Mouse (Mus musculus) gastrocnemius, postnatal 4 days (tissue): ENCODE measurements around the gene Colq. TPM values are rescaled to one million over a fixed set of nuclear protein-coding genes. Genes with fewer than 3 reads are reported as not detected.

Experiments
- DNase-seq, 2 experiments: peaks; one replicate each; pipeline ENCODE4 v3.0.0; 2021 to 2022; ENCODE audit warnings: low spot score in 2 of 2, mixed read lengths in 2 of 2
- total RNA-seq, 2 experiments: library from RNA; stranded (reverse); gene quantifications; 2 replicates each; pipeline ENCODE4 v1.2.3; 2021

Colq gene
- total RNA-seq, 2 experiments from 2014 or later: 10.4 to 15.2 TPM

GRCm38 (mm10) chr14:31532656-31533055 lies 58.5 kb downstream of the Colq start:
- DNase-seq: no peak

DNA sequence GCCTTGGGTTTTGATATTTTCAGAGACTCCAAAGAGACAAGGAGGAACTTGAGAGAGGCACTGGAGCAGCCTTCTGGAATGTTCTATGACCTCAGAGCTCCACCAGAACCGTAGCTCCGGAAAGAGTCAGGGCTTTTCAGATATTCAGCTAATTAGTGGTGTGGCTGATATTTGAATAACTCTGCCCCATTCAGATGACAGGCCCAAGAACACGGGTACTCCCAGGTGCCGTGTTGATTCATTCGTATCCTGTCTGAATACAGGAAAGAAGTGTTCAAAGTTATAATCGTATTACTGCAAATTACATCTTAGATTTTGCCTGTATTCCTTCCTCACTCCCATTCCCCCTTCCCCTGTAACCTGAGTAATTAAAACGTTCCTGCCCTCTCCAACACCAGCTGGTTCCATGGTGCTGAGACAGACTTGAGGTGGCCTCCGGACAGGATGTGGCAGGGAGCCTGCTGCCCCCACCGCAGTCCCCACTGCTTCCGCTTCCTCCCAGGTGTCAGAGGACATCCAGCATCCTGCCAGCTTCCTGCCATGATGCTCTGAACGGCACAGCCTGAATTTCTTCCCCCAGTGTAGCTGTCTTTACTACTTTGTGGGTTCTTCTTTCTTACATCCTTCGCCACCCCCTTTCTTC lies 59.5 kb downstream of the Colq start:
- DNase-seq: no peak

DNA sequence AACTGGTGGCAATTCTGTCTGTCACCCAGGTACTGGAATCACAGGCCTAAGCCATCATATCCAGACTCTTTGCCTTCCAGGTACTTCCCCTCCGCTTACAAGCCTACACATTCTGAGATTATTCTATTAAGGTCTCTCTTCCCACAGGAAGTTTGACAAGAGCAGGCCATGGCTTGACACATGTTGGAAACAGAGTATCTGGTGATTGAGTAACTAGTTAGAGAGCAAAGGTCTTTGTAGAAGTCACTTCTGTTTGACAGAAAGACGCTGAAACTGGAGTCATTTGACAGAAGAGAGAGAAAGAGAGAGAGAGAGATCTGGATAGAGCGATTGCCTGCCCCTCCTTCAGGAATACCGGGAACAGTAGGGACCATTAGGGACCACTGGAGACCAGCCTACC lies 60.3 kb downstream of the Colq start:
- no peak for DNase-seq

DNA sequence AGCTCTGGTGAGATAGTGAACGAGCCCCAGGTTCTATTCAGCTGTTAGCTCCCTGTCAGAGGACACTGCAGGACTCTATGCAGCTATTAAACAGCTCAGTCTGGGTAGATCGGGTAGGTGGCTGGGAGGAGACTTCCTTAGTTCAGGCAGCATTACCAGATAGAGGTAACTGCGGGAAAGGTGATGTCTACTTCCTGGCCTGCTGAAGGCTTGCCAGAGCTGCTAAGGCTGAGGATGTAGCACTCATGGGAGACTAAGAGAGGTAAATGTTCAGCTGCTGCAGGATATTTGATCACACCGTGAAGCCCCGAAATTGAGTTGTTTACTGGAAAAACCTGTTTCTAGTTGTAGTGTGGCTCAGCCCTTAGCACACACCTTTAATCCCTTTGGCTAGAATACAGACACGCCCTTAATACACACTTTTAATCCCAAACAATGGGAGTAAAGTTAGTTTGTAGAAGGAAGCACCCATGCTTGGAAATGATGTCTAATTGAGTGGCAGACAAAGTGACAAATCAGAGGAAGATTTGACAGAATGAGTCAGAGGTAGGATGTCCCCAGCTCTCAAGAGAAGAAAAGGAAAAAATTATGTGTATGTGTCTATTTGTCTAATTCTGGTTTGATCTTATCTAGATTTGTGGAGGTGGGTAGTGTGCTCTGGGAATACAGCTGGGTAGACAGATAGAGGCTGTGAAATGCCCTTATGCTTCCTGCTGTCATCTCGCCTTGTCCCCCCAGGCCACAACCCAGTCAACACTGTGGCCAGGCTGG lies 65.9 kb downstream of the Colq start:
- DNase-seq: no peak

- DNase-seq: no peak
Measured at GRCm38 (mm10) chr14:31521318-31521717, 69.8 kb downstream of the Colq start.

GRCm38 (mm10) chr14:31519165-31519564 lies 72.0 kb downstream of the Colq start:
- no peak for DNase-seq

- no peak for DNase-seq
Measured at GRCm38 (mm10) chr14:31515895-31516294, 75.2 kb downstream of the Colq start.

DNA sequence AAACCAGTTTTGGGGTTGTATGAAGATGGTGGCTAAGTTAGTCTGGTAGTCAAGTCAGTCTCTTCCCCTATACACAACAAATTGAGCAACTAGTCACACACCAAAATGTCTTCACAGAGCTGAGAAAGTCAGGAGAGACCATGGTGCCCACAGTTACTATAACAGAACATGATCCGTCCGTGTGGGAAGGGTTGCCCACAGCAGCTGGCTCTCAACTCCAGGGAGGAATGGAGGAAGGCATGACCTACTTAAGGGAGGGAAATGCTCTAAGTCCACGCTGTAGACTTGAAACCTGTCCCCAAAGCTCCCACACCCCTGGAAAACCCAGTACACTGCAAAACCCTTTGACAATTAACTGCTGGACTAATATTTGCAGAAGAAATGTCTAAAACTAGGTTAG lies 80.8 kb downstream of the Colq start:
- DNase-seq: no peak

GRCm38 (mm10) chr14:31509911-31510310 lies 81.2 kb downstream of the Colq start:
- DNase-seq: no peak

DNA sequence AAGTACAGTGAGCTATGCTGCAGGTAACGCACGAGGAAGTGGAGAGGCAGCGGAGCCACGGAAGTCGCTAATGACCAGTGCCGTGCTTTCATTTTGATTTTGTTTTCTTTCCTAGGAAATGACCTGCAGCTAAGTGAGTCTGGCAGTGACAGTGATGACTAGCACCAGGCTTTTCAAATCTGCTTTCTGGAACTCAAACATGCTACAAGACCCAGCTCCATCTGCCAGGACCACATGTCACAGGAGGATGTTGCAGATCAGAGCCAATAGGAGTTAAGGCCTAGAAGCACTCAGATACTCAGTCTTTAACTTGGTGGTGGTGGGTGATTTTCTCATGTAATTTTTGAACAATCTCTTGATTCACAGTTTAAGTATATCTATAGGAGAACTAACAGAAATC lies 84.7 kb downstream of the Colq start:
- DNase-seq: no peak

DNA sequence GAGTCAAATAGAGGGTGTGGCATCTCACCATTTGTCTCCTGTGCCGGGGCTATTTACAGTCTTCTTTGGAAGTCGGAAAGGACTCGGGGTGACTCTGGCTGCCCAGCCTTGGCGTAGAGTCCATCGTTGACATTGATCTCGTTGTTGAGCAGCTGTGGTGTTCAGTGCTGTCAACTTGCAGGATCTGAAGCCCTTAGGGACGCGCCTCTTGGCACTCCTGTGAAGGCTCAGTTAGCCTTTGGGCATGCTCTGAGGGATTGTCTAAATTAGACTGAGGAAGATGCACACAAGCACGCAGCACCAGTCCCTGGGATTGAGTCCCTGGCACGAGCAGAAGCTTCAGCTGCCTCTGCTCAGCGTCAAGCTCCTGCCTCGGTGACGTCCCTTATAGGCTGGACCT lies 87.7 kb downstream of the Colq start:
- DNase-seq: no peak

DNA sequence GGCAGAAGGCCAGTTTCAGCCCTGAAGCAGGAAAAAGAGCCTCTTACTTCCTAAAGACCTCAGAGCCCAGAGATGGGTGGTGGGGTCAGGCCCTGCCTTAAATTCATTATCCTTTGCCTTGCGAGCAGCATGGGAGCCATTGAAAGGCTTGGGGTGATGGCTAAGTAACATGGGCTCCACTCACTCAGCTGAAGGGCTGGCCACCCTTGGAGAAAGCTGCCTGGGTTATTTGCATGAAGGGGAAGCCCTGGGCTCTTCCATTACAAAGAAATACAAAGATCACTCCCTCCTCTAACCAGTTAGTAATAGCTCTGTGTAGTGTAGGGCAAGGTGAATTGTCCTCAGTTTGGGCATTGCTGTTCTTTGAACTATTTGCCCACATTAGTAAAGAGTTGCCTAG lies 91.6 kb downstream of the Colq start:
- DNase-seq: no peak

DNA sequence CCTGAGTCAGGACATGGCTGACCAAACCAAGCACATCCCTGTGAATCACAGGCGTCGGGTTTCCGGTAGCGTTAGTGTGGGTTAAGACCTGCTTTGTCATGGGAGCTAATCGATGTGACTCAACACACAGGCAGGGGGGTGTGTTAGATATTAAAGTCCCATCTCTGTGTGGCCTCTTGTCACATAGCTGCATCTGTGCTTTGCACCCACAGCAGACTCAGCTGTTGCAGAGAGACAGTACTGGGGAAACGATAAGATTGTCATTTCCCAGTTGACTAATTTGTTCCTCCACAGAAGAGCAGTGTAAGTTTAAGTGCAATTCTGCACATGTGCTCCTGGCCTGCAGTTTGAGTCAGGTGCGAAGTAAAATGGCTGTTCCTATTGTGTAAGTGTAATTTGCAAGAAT lies 94.9 kb downstream of the Colq start:
- no peak for DNase-seq

GRCm38 (mm10) chr14:31495538-31495937 lies 95.6 kb downstream of the Colq start:
- DNase-seq: no peak

- DNase-seq: peak; percentile 77 to 90
Measured at GRCm38 (mm10) chr14:31494975-31495455, 96.1 kb downstream of the Colq start, which contains the start of gene Mettl6. Gene Mettl6 (minus strand): TSS chr14:31495040.

GRCm38 (mm10) chr14:31494349-31494974 lies 96.7 kb downstream of the Colq start, which contains the start of gene Eaf1:
Gene Eaf1 (plus strand): TSS chr14:31494399.
- DNase-seq: peak in 1 of 2 experiments; percentile 34

- no peak for DNase-seq
Measured at GRCm38 (mm10) chr14:31493901-31494300, 97.2 kb downstream of the Colq start.

GRCm38 (mm10) chr14:31488055-31488454 lies 103.1 kb downstream of the Colq start:
- DNase-seq: no peak

DNA sequence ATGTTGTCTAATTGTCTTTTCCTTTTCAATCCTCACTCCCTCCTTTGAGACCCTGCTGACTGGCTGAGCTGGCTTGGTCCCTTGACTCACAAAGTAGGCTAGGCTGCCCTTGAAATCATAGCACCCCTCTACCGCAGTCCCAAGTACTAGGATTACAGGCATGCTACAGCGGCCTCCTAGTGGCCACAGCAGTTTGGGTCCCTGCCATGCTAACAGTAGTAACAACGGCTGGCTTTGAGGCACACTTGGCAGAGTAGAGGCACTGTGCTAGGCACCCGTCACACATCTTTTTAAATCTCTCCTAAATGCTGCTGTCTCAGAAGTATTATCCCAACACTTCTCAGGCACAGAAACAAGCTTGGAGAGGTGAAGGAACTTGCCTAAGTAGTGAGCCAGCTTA lies 104.7 kb downstream of the Colq start:
- no peak for DNase-seq

DNA sequence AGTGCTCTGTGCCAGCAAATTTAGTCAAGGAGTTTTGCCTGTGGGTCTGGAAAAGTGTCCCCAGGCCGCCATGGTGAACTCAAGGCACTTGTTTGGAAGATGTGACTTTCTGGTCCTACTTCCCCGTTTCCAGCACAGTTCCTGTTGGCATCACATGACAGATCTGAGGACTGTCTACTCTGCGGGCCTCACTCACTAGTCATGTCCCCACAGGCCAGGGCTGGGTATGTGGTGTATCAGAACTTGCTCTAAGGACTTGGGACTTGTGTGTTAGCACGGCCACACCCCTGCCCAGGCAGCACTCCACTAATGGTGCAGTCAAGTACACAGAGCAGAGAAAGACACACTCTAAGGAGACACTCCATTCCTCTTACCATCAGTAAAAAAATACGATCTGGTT lies 108.7 kb downstream of the Colq start:
- DNase-seq: no peak

DNA sequence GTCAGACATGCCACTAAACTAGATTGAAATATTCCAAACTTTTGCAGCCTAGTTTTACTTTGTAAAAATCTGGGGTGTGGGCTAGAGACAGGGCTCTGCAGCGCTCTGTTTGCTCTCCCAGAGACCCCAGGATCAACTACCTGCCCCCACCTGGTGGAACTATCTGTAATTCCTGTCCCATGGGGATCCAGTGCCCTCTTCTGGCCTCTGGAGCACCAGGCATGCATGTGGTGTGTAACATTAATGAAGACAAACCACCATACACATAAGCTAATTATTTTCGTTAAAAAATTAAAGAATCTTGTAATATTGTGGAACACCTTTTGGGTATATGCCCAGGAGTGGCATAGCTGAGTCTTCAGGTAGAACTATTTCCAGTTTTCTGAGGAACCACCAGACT lies 117.8 kb downstream of the Colq start:
- DNase-seq: no peak
